Mouse (Mus musculus) liver, embryonic 11.5 days (tissue): ENCODE measurements around the gene Mroh2a. TPM values are rescaled to one million over a fixed set of nuclear protein-coding genes. Genes with fewer than 3 reads are reported as not detected.

ENCODE experiments used
- ATAC-seq: fragments of 200-750 bp; cut with Nextera tagmentation; replicated peaks from 2 replicates; pipeline ENCODE4 v1.8.0; 2017; ENCODE audit warnings: moderate number of reproducible peaks, mild to moderate bottlenecking, moderate TSS enrichment, moderate library complexity; ENCODE audit not compliant: low FRiP score
- DNase-seq: peaks from one replicate; pipeline ENCODE4 v3.0.0-alpha.2; 2017; ENCODE audit warnings: low spot score
- H3K27ac ChIP-seq: fragments of 300-500 bp; sonication (generic); 2 replicates; pipeline ENCODE4 v1.5.1; 2014; ENCODE audit warnings: mild to moderate bottlenecking, low read depth, low read length, control low read depth
- H3K27me3 ChIP-seq: fragments of 300-500 bp; sonication (generic); replicated peaks from 2 replicates; pipeline ENCODE4 v1.6.1; 2014; ENCODE audit warnings: low read length, mixed read lengths; ENCODE audit not compliant: control insufficient read depth, insufficient read depth
- H3K36me3 ChIP-seq: fragments of 300-500 bp; sonication (generic); 2 replicates; pipeline ENCODE4 v1.6.1; 2014; ENCODE audit warnings: mild to moderate bottlenecking, low read length, moderate library complexity, mixed read lengths; ENCODE audit not compliant: control insufficient read depth, insufficient read depth
- H3K4me1 ChIP-seq: fragments of 300-500 bp; sonication (generic); replicated peaks from 2 replicates; pipeline ENCODE4 v1.6.1; 2014; ENCODE audit warnings: low read length, mixed read lengths; ENCODE audit not compliant: control insufficient read depth, insufficient read depth
- H3K4me2 ChIP-seq: fragments of 300-500 bp; sonication (generic); 2 replicates; pipeline ENCODE4 v1.6.1; 2014; ENCODE audit warnings: mild to moderate bottlenecking, control low read depth, moderate library complexity
- H3K4me3 ChIP-seq: fragments of 300-500 bp; sonication (generic); 2 replicates; pipeline ENCODE4 v1.5.1; 2014; ENCODE audit warnings: low read depth, low read length, control low read depth
- H3K9ac ChIP-seq: fragments of 300-500 bp; sonication (generic); 2 replicates; pipeline ENCODE4 v1.6.1; 2014; ENCODE audit warnings: low read depth, low read length, control low read depth
- H3K9me3 ChIP-seq: fragments of 300-500 bp; sonication (generic); 2 replicates; pipeline ENCODE4 v1.6.1; 2016; ENCODE audit warnings: low read length, inconsistent platforms, mixed read lengths; ENCODE audit not compliant: control insufficient read depth
- WGBS: fragments of 180-500 bp; shearing (Covaris S2); extraction: QIAGEN DNeasy Blood & Tissue Kit; methylation state at CpG from one replicate; pipeline ENCODE4 v1.1.7; 2014; 5-methylcytosine and 5-hydroxymethylcytosine counted together
- polyA plus RNA-seq: library from polyadenylated mRNA; unstranded; fragments of >200 nt; fragmentation: Nextera tagmentation; extraction: Ambion mirVana; gene quantifications from 2 replicates; pipeline ENCODE4 v1.2.1, GENCODE M21; 2014

Mroh2a gene
- polyA plus RNA-seq, 1 experiment from 2014 or later, result 1.5 TPM

GRCm38 (mm10) chr1:88307180-88307579 lies 80.4 kb downstream of the Mroh2a start:
- WGBS, result 64% methylated on average over 12 of the region's 12 CpGs
- Histone ChIP-seq H3K27me3 (no peaks in the 10 kb centered on the region), H3K27ac (no peak overlapping the region), H3K4me3 (no peak overlapping the region), H3K9me3 (peaks cover 67% of the 10 kb centered on the region), H3K9ac (no peak overlapping the region), H3K4me2 (no peak overlapping the region), H3K4me1 (no peaks in the 10 kb centered on the region), H3K36me3 (no peaks in the 10 kb centered on the region)
- DNase-seq, result no peak
- no peak for ATAC-seq

GRCm38 (mm10) chr1:88309020-88309419 lies 82.2 kb downstream of the Mroh2a start:
- Histone ChIP-seq H3K9me3 (peaks cover 56% of the 10 kb centered on the region), H3K4me3 (no peak overlapping the region), H3K27me3 (no peaks in the 10 kb centered on the region), H3K36me3 (no peaks in the 10 kb centered on the region), H3K27ac (no peak overlapping the region), H3K4me2 (no peak overlapping the region), H3K9ac (no peak overlapping the region), H3K4me1 (no peaks in the 10 kb centered on the region)
- ATAC-seq (no peak), DNase-seq (peak; percentile 33)
- 44% methylated on average over 2 of the region's 2 CpGs for WGBS

GRCm38 (mm10) chr1:88309905-88310304 lies 83.1 kb downstream of the Mroh2a start:
- DNase-seq (no peak), ATAC-seq (peak; percentile 22; the same call in 1 of the 2 replicates)
- peaks cover 48% of the 10 kb centered on the region for H3K9me3 ChIP-seq
- H3K4me2 ChIP-seq, result no peak overlapping the region
- H3K4me3 ChIP-seq, result no peak overlapping the region
- no peaks in the 10 kb centered on the region for H3K27me3 ChIP-seq
- 43% methylated on average over 3 of the region's 3 CpGs for WGBS
- H3K27ac ChIP-seq, result no peak overlapping the region
- no peaks in the 10 kb centered on the region for H3K4me1 ChIP-seq
- no peaks in the 10 kb centered on the region for H3K36me3 ChIP-seq
- H3K9ac ChIP-seq, result no peak overlapping the region

GRCm38 (mm10) chr1:88310349-88310748 lies 83.6 kb downstream of the Mroh2a start:
- Histone ChIP-seq H3K4me2 (no peak overlapping the region), H3K4me1 (no peaks in the 10 kb centered on the region), H3K27ac (no peak overlapping the region), H3K9ac (no peak overlapping the region), H3K27me3 (no peaks in the 10 kb centered on the region), H3K9me3 (peaks cover 44% of the 10 kb centered on the region), H3K4me3 (no peak overlapping the region), H3K36me3 (no peaks in the 10 kb centered on the region)
- WGBS, result 69% methylated on average over 3 of the region's 3 CpGs
- peak; percentile 42; the same call in 1 of the 2 replicates for ATAC-seq
- no peak for DNase-seq

Other genes starting within 250 kb of the Mroh2a start
- gene Usp40, start 218.4 kb upstream of the Mroh2a start, polyA plus RNA-seq, result 17.9 and 20.5 TPM in 2 replicates
- gene Ugt1a10, start 171.6 kb upstream of the Mroh2a start, polyA plus RNA-seq, result not detected in 2 replicates
- not detected in 2 replicates for gene Ugt1a9, start 156.2 kb upstream of the Mroh2a start, polyA plus RNA-seq
- gene Ugt1a8, start 139.2 kb upstream of the Mroh2a start, polyA plus RNA-seq, result not detected in 2 replicates
- 1.6 and 2.8 TPM in 2 replicates for gene Ugt1a7c, start 131.9 kb upstream of the Mroh2a start, polyA plus RNA-seq
- 0.11 and 0.31 TPM in 2 replicates for gene Ugt1a6b, start 123.7 kb upstream of the Mroh2a start, polyA plus RNA-seq
- gene Ugt1a6a, start 92.2 kb upstream of the Mroh2a start, polyA plus RNA-seq, result 0.62 and 0.80 TPM in 2 replicates
- not detected in 2 replicates for gene Ugt1a5, start 61.0 kb upstream of the Mroh2a start, polyA plus RNA-seq
- not detected in 2 replicates for gene Ugt1a2, start 26.4 kb upstream of the Mroh2a start, polyA plus RNA-seq
- gene Dnajb3, start 21.2 kb upstream of the Mroh2a start, polyA plus RNA-seq, result 7.9 and 10.4 TPM in 2 replicates
- 0.14 TPM in 1 of 2 replicates, not detected in the other for gene Ugt1a1, start 15.0 kb upstream of the Mroh2a start, polyA plus RNA-seq
- gene Hjurp, start 50.6 kb downstream of the Mroh2a start, polyA plus RNA-seq, result 146 and 168 TPM in 2 replicates
- gene Trpm8, start 50.7 kb downstream of the Mroh2a start, polyA plus RNA-seq, result not detected in 2 replicates
- 78.7 and 82.3 TPM in 2 replicates for gene Spp2, start 180.0 kb downstream of the Mroh2a start, polyA plus RNA-seq